Mouse (Mus musculus): ENCODE results near the gene Bcap29. TPM values are rescaled to one million over a fixed set of nuclear protein-coding genes. Genes with fewer than 3 reads are reported as not detected.

Gene Bcap29
- polyA plus RNA-seq (2015; fragmentation: Nextera tagmentation; extraction: Ambion mirVana), result 69.5 and 72.6 TPM in 2 replicates

GRCm38 (mm10) chr12:31634343-31635239 lies at the start of gene Bcap29:
Gene Bcap29 (minus strand): TSS chr12:31634658.

GRCm38 (mm10) chr12:31654197-31654964 lies 19.9 kb upstream of the Bcap29 start, which contains the start of the genes Dus4l and Cog5:
Gene Dus4l (minus strand): TSS chr12:31654826.
Gene Cog5 (plus strand): TSS chr12:31654869.

Other genes starting within 250 kb of the Bcap29 start
- gene Slc26a3, start 243.8 kb downstream of the Bcap29 start, polyA plus RNA-seq (2015; fragmentation: Nextera tagmentation; extraction: Ambion mirVana), result 0.14 and 0.58 TPM in 2 replicates
- 10.9 and 13.0 TPM in 2 replicates for gene Cbll1, start 135.0 kb downstream of the Bcap29 start, polyA plus RNA-seq (2015; fragmentation: Nextera tagmentation; extraction: Ambion mirVana)
- gene Slc26a4, start 74.7 kb downstream of the Bcap29 start, polyA plus RNA-seq (2015; fragmentation: Nextera tagmentation; extraction: Ambion mirVana), result 2.9 and 4.2 TPM in 2 replicates
- 6.8 and 8.1 TPM in 2 replicates for gene Dus4l, start 20.2 kb upstream of the Bcap29 start, polyA plus RNA-seq (2015; fragmentation: Nextera tagmentation; extraction: Ambion mirVana)
- gene Cog5, start 20.2 kb upstream of the Bcap29 start, polyA plus RNA-seq (2015; fragmentation: Nextera tagmentation; extraction: Ambion mirVana), result 17.2 and 20.2 TPM in 2 replicates
- gene Gpr22, start 79.3 kb upstream of the Bcap29 start, polyA plus RNA-seq (2015; fragmentation: Nextera tagmentation; extraction: Ambion mirVana), result 10.6 and 11.1 TPM in 2 replicates

All from adrenal gland, postnatal 0 days (tissue).